Mouse (Mus musculus): ENCODE results near the gene Hspb6. TPM values are rescaled to one million over a fixed set of nuclear protein-coding genes. Genes with fewer than 3 reads are reported as not detected.

Hspb6 gene
- polyA plus RNA-seq (2016; fragmentation: Nextera tagmentation; extraction: Ambion mirVana): 4.1 and 5.6 TPM in 2 replicates

DNA sequence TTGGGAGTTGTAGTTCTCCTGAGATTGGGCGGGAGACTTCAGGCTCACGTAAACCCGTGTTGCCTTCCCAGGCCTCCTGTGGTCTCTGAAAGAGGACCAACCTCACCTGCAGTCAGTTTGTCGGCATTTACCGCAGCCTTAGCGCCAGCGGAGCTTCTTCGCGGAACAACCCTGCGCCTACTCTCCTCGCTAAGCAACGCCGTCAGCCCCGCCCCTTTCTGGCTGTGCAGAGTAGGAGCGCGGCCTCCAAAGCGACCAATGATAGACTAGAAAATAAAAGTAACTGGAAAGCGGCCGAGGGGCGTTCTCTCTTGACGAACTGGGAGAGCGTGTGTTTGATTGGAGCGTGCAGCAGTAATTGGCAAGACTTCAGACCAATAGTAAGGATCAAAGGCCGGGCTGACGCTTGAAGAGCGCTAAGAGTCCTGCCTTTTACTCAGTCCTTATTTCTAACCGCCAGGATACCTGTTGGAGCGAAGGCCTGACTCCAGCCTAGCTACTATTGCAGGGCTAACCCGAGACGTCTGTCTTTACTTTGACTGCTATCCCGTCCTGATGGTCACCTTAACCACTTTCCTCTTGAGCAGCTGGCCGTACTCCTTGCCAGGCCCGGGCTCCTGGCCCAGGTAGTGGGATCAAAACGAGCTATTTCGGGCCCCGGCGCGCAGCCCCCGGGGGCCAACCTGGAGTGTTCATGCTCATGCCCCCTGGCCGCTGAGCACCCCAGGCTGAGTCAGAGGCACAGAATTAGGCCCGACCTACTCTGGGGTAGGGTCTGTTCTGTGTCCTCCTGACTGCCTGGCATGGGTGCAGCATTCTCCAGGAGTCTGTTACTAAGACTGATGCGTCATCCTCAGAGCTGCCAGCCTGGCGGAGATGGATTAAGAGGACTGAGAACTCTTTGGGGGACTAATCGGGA, at the start of gene Hspb6, which contains the start of gene Proser3:
Gene Hspb6, plus strand, starts transcription at position 77 of the 919 bp plus-strand sequence.
Gene Proser3, minus strand, starts transcription at position 198 of the 919 bp plus-strand sequence.
- peaks cover 63% of the 10 kb centered on the region for H3K36me3 ChIP-seq (replicated peaks)
- H3K4me3 ChIP-seq: peak within 1 kb of the TSS; percentile 68
- DNase-seq (ENCODE audit: low spot score): peak; percentile 95
- H3K9me3 ChIP-seq: no peaks in the 10 kb centered on the region
- H3K27ac ChIP-seq (replicated peaks): peak within 1 kb of the TSS; percentile 92
- H3K4me1 ChIP-seq: peaks cover 21% of the 10 kb centered on the region
- H3K27me3 ChIP-seq (replicated peaks; ENCODE audit: low read depth, poor library complexity, severe bottlenecking): 0 out of 2 replicates have a peak, but pooled peaks cover 4% of the 10 kb centered on the region
- under 1% methylated on average over 44 of the region's 44 CpGs for WGBS

DNA sequence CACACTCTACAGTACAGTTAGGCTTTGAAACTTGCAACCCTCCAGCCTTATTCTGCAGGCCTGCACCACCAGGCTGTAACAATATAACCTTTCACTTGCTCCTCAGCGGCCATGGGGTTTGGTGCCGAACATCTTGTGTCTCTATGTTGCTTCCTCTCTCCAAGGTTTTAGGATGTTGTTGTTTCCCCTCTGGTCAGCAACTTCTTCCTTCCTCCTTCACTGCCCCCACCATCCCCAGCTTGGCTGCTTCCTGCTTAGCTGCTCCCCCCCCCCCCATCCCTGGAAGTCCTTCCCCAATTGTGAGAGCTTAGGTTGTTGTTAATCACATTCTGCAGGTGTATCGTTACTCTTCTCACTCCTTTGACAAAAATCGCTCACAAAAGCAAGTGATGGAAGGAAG, 43.9 kb upstream of the Hspb6 start:
- WGBS: 69% methylated on average over 4 of the region's 4 CpGs
- no peaks in the 10 kb centered on the region for H3K36me3 ChIP-seq (replicated peaks)
- no peaks in the 10 kb centered on the region for H3K4me1 ChIP-seq
- H3K4me3 ChIP-seq: no peak overlapping the region
- no peak overlapping the region for H3K27ac ChIP-seq (replicated peaks)
- DNase-seq (ENCODE audit: low spot score): no peak
- H3K27me3 ChIP-seq (replicated peaks; ENCODE audit: low read depth, poor library complexity, severe bottlenecking): no peaks in the 10 kb centered on the region
- H3K9me3 ChIP-seq: no peaks in the 10 kb centered on the region

DNA sequence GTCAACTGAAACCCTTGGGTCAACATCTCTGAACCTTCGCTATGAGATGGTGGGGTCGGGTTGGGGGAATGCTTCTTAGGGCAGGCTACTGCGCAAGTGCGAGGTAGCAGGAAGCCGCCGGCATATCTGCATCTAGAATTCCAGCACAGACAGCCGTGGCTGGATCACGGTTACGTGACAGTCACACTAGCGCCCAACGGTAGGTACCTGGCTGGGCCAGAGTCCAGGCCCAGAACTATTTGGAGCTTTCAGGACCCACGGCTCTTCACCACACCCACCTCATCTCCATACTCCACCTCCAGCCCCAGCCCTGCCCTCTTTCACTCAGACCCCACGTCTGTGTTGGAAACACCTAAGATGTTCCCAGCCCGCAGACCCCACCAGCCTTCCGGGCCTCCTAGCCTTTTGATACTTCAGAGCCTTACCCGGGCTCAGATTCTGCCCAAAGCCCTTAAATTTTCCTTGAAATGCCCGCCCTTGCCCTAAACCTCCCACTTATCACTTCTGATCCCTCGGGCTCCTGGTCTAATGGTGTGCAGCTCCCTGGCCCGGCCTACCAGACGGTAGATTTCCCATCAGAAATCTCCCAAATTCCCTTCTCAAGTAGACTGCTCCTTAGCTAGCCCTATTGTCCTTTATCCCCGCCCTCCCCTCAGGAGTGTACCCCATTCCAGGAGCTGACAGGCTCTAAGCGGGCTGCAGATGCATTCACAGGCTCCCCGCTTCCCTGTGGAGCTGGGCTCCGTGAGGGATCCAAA, 36.8 kb upstream of the Hspb6 start:
- H3K36me3 ChIP-seq (replicated peaks): no peaks in the 10 kb centered on the region
- H3K27ac ChIP-seq (replicated peaks): no peak overlapping the region
- H3K27me3 ChIP-seq (replicated peaks; ENCODE audit: low read depth, poor library complexity, severe bottlenecking): peaks cover 8% of the 10 kb centered on the region; the same call in 1 of the 2 replicates
- WGBS: 56% methylated on average over 24 of the region's 24 CpGs
- peaks cover 4% of the 10 kb centered on the region; the same call in 1 of the 2 replicates for H3K4me1 ChIP-seq
- no peak overlapping the region for H3K4me3 ChIP-seq
- DNase-seq (ENCODE audit: low spot score): no peak
- no peaks in the 10 kb centered on the region for H3K9me3 ChIP-seq

DNA sequence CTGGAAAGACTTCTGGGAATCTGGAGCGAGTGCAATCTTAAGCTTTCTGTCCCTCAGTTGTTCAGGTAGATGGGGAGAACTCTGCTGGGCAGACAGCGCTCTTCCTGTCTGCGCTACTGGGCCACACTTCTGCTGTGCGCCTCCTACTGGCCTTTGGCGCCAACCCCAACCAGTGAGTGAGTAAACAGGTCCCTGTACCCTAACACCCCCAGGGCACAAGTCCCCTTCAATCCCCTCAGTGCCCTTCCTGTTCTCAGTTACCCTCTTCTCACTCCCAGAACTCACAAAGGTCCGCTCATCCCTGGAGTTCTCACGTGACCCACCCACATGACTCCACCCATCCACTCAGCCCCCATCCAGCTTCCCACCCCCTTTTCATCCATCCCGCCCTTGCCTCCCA, 33.7 kb upstream of the Hspb6 start:
- H3K27ac ChIP-seq (replicated peaks): no peak overlapping the region
- no peak for DNase-seq (ENCODE audit: low spot score)
- WGBS: 39% methylated on average over 8 of the region's 8 CpGs

DNA sequence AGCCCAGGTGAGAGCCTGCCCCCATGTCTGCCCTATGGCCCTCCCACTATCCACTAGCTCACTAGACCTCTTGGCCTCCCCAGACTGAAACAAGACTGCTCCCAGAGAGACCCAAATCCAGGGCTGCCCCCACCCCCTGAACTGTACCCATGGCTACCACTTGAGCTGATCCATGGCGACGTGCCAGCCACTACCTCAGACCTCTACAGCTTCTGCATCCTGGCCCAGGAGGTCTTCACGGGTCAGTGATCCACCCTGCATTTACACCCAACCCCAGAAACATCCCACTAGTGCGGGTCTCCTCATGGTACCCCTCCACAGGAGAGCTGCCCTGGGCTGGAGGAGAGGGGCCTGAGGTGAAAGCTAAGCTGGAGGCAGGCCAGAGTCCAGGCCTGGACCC, 31.6 kb upstream of the Hspb6 start:
- H3K36me3 ChIP-seq (replicated peaks): peaks cover 29% of the 10 kb centered on the region
- 71% methylated on average over 4 of the region's 4 CpGs for WGBS

More for the DNA sequence above, 33.7 kb upstream of the Hspb6 start:
- Histone ChIP-seq H3K36me3 (replicated peaks) (peaks cover 9% of the 10 kb centered on the region), H3K4me3 (peak overlapping the region; percentile 25), H3K9me3 (no peaks in the 10 kb centered on the region; the same call in 1 of the 2 replicates), H3K4me1 (peaks cover 10% of the 10 kb centered on the region), H3K27me3 (replicated peaks; ENCODE audit: low read depth, poor library complexity, severe bottlenecking) (peaks cover 16% of the 10 kb centered on the region)

DNA sequence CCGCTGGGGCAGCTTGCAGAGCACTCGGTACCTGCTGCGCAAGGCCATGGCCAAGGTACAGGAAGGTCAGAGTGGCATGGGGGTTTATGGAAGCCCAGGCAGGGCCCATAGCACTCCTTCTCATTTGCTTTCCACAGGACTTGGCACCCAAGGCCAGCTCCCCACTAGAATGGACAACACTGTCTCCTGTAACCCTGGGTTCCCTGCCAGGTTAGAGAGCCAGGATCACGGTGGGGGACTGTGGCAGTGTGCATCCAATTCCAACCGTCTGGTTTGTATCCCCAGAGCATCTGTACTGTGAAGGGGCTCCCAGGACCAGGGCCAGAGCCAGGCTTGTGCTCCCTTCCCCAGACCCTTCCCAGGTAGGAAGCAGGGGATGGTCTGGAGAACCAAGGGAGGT, 31.1 kb upstream of the Hspb6 start:
- WGBS: 80% methylated on average over 5 of the region's 5 CpGs
- Histone ChIP-seq H3K27me3 (replicated peaks; ENCODE audit: low read depth, poor library complexity, severe bottlenecking) (peaks cover 19% of the 10 kb centered on the region; the same call in 1 of the 2 replicates), H3K4me3 (no peak overlapping the region), H3K27ac (replicated peaks) (peak overlapping the region; percentile 24; the same call in 1 of the 2 replicates), H3K9me3 (no peaks in the 10 kb centered on the region; the same call in 1 of the 2 replicates), H3K4me1 (peaks cover 12% of the 10 kb centered on the region), H3K36me3 (replicated peaks) (peaks cover 34% of the 10 kb centered on the region)
- no peak for DNase-seq (ENCODE audit: low spot score)

More for the DNA sequence above, 31.6 kb upstream of the Hspb6 start:
- H3K4me1 ChIP-seq: peaks cover 10% of the 10 kb centered on the region
- no peak overlapping the region for H3K4me3 ChIP-seq
- H3K27ac ChIP-seq (replicated peaks): peak overlapping the region; percentile 35; the same call in 1 of the 2 replicates
- peaks cover 23% of the 10 kb centered on the region for H3K27me3 ChIP-seq (replicated peaks; ENCODE audit: low read depth, poor library complexity, severe bottlenecking)
- DNase-seq (ENCODE audit: low spot score): no peak
- no peaks in the 10 kb centered on the region; the same call in 1 of the 2 replicates for H3K9me3 ChIP-seq

DNA sequence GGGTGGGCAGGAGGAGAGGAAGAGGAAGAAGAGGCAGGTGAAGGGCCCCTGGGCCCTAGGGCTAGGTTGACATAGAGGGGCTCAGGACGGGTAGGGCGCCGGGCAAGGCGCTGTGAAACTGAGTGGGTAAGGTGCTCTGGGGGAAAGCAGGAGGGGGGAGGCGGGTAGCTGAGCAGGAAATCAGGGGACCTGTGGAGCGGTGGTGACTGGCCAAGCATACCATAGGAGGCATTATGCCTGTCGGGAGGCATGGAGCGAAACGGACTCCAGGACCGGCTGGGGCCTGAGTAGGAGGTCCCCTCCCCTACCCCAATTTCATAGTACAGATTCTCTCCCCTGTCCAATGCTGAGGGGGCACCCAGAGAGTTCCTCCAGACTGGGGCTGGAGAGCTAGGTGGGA, 29.1 kb upstream of the Hspb6 start:
- Histone ChIP-seq H3K4me1 (peaks cover 24% of the 10 kb centered on the region), H3K27me3 (replicated peaks; ENCODE audit: low read depth, poor library complexity, severe bottlenecking) (peaks cover 28% of the 10 kb centered on the region; the same call in 1 of the 2 replicates), H3K9me3 (no peaks in the 10 kb centered on the region; the same call in 1 of the 2 replicates), H3K4me3 (no peak overlapping the region), H3K36me3 (replicated peaks) (peaks cover 54% of the 10 kb centered on the region), H3K27ac (replicated peaks) (no peak overlapping the region)
- 83% methylated on average over 10 of the region's 10 CpGs for WGBS
- no peak for DNase-seq (ENCODE audit: low spot score)

DNA sequence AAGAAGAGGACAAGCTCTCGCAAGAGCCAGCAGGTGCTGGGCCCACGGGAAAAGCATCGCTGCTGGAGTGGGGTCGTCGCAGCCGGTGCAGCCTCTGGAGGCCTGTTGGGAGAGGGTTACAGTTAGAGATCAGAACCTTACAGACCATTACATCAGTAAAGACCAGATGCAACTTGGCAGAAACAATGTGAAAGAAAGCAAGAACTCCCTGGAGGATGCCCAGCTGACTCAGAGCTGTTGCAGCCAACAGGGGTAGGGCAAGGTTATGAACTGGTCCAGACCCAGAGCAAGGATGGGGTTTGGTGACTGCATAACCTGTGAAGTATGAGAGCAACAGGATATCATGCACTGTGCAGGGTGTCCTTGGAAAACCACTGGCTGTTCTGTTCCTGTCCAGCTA, 27.5 kb upstream of the Hspb6 start:
- WGBS: 82% methylated on average over 6 of the region's 6 CpGs
- no peak overlapping the region for H3K4me3 ChIP-seq
- no peaks in the 10 kb centered on the region; the same call in 1 of the 2 replicates for H3K9me3 ChIP-seq
- peaks cover 70% of the 10 kb centered on the region for H3K36me3 ChIP-seq (replicated peaks)
- DNase-seq (ENCODE audit: low spot score): no peak
- H3K4me1 ChIP-seq: peaks cover 20% of the 10 kb centered on the region
- H3K27ac ChIP-seq (replicated peaks): no peak overlapping the region
- H3K27me3 ChIP-seq (replicated peaks; ENCODE audit: low read depth, poor library complexity, severe bottlenecking): peaks cover 33% of the 10 kb centered on the region; the same call in 1 of the 2 replicates

DNA sequence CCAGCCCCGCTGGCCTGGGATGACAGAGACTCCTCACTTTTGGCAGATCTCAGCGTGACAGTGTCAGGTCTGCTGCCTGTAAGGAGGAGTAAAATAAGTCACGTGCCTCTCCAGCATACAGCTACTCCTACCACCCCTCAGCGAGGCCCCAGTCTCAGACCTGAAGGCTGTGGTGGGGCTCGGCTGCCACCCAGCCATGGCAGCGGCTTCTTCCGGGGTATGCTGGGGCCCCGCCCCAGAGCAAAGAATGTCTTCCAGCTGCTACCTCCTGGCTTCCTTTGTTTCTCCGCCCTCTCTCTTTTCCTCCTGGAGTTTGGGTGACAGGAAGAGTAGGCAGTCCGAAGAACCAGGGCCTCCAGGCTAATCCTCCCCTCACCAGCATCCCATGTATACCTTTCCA, 26.0 kb upstream of the Hspb6 start:
- Histone ChIP-seq H3K4me1 (peaks cover 20% of the 10 kb centered on the region), H3K27me3 (replicated peaks; ENCODE audit: low read depth, poor library complexity, severe bottlenecking) (peaks cover 33% of the 10 kb centered on the region; the same call in 1 of the 2 replicates), H3K9me3 (no peaks in the 10 kb centered on the region), H3K27ac (replicated peaks) (peak overlapping the region; percentile 70), H3K36me3 (replicated peaks) (peaks cover 85% of the 10 kb centered on the region), H3K4me3 (peak overlapping the region; percentile 11)
- 23% methylated on average over 10 of the region's 10 CpGs for WGBS
- DNase-seq (ENCODE audit: low spot score): peak; percentile 36

DNA sequence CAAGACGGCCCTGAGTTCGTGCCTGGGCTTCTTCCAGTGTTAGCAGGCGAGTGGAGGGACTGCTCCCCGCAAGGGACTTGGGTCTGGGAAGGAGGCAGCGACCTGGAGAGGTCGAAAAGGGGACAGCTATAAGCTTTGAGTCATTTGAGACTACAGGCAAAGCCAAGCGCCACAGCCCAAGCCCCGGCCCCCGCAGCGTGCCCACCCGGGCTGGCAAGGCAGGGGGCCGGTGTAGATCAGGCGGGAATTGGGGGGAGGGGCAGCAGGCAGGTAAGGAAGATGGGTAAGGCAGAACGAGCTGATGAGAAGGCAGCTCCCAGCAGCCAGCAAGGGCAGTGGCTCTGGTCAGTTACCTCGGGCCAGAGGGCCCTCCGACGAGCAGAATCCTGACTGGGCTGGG, 25.6 kb upstream of the Hspb6 start:
- no peak for DNase-seq (ENCODE audit: low spot score)
- Histone ChIP-seq H3K9me3 (no peaks in the 10 kb centered on the region), H3K4me1 (peaks cover 17% of the 10 kb centered on the region), H3K27ac (replicated peaks) (peak overlapping the region; percentile 70), H3K36me3 (replicated peaks) (peaks cover 89% of the 10 kb centered on the region), H3K4me3 (peak overlapping the region; percentile 11), H3K27me3 (replicated peaks; ENCODE audit: low read depth, poor library complexity, severe bottlenecking) (peaks cover 33% of the 10 kb centered on the region; the same call in 1 of the 2 replicates)
- whole genome bisulfite sequencing: 16% methylated on average over 17 of the region's 17 CpGs

DNA sequence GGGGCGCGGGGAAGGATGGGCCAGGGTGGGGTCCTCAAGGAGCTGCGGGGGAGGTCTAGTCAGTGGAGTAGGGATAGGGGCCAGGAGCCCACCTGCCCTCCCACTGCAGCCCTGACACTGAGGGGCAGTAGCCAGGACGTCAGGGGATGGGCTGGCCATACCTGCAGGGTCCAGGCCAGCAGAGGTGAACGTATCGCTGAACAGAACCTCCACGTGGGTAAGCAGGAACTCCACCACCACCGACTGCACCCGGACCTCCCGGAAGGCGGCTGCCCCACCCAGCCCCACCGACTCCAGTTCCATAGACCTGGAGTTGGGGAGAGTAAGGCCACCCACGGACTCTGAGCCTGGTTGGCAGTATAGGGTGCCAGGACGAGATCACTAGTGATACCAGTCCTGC, 25.0 kb upstream of the Hspb6 start:
- Histone ChIP-seq H3K4me1 (peaks cover 19% of the 10 kb centered on the region), H3K27me3 (replicated peaks; ENCODE audit: low read depth, poor library complexity, severe bottlenecking) (peaks cover 33% of the 10 kb centered on the region; the same call in 1 of the 2 replicates), H3K9me3 (no peaks in the 10 kb centered on the region), H3K4me3 (peak overlapping the region; percentile 11), H3K36me3 (replicated peaks) (peaks cover 95% of the 10 kb centered on the region), H3K27ac (replicated peaks) (no peak overlapping the region)
- WGBS: 77% methylated on average over 14 of the region's 14 CpGs
- DNase-seq (ENCODE audit: low spot score): no peak

DNA sequence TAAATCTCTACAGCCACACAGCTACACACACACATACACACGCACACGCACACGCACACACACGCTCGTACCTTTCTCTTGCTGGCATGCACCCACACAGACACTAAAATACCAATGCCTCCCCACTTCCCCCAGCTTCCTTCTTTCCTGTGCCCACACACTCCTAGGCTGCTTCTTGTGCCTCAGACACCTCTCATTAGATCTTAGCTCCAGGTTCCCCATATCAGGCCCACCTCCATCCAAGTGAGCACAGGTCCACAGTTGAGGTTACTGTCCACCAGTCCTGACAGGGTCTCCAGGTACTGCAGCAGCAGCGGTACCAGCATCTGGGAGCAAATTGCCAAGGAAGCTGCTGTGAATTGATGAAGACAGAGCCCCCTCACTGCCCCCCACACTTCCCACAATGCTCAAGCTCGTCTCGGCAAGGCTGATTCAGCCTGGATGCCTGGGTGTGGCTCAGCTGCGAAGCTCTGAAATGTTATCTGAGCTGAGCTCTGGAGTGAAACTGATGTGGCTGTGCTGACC, 20.6 kb upstream of the Hspb6 start:
- H3K27me3 ChIP-seq (replicated peaks; ENCODE audit: low read depth, poor library complexity, severe bottlenecking): peaks cover 26% of the 10 kb centered on the region
- 87% methylated on average over 9 of the region's 9 CpGs for WGBS
- DNase-seq (ENCODE audit: low spot score): no peak
- peaks cover 67% of the 10 kb centered on the region for H3K36me3 ChIP-seq (replicated peaks)
- H3K27ac ChIP-seq (replicated peaks): no peak overlapping the region
- H3K4me1 ChIP-seq: peaks cover 42% of the 10 kb centered on the region
- H3K4me3 ChIP-seq: no peak overlapping the region
- H3K9me3 ChIP-seq: no peaks in the 10 kb centered on the region

All from embryonic facial prominence, embryonic 10.5 days (tissue).